ENCODE assay signal across 9 mouse cellular contexts in the genomic region with DNA sequence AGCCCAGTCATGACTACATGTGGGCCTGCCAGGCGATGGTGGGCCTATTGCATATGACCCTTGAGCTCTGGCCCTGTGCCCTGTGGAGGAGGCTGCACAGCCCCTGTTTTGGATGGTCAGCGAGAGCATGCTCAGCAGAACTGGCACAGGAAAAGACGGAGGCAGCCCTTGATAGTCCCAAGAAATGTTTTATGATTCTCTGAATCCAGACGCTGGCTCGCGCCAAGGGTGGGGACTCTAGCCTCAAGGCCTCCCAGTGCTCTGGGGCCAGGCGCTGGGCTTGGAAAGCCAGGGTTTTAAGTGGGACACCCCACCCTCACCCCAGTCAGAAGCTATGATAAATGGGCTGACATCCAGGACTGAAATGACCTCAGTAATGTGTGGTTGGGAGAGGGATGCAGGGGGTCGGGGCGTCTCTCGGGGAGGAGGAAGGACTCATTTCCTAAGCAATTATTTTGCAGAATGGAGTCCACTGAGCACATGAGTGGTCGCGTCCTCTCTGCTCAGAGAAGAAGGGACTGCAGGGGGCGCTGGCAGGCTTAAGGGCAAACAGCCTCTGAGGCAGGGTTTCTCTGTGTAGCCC. TPM values are rescaled to one million over a fixed set of nuclear protein-coding genes. Genes with fewer than 3 reads are reported as not detected.
DNase-seq lines count a peak whose midpoint lies in the region; ATAC-seq and TF ChIP-seq lines count a peak whose summit lies in the region.
"Had no signal": no experiment of that assay in that cellular context is flagged by ENCODE, and none has a peak within 500 bp of the region (broad histone marks: within the 10 kb centered on the region; RNA-seq: fewer than 3 reads in every experiment).

No protein-coding gene starts in this region.

- peaks cover 67% of the 10 kb centered on the region for H3K4me1 ChIP-seq in neural tube, embryonic 13.5 days (replicated peaks)
- H3K4me1 ChIP-seq in heart, adult 2 months (ENCODE audit: control insufficient read depth, insufficient read depth, low read length): peaks cover 13% of the 10 kb centered on the region

- no peaks in the 10 kb centered on the region for H3K27me3 ChIP-seq in neural tube, embryonic 13.5 days
- no peaks in the 10 kb centered on the region for H3K27me3 ChIP-seq in heart, adult 2 months (ENCODE audit: control insufficient read depth, insufficient read depth, low read length)
- H3K27me3 ChIP-seq: neural tube, embryonic 12.5 days had no signal

- no peak for TF ChIP-seq EP300 in heart, adult 2 months (IDR thresholded peaks at IDR 0.05; ENCODE audit: insufficient read depth, low read depth, low read length)

- H3K36me3 ChIP-seq in neural tube, embryonic 13.5 days: no peaks in the 10 kb centered on the region
- H3K36me3 ChIP-seq in heart, adult 2 months (ENCODE audit: control insufficient read depth, insufficient read depth, low read length): no peaks in the 10 kb centered on the region
- H3K36me3 ChIP-seq: neural tube, embryonic 12.5 days had no signal

- WGBS in neural tube, embryonic 13.5 days: 72% methylated on average over 13 of the region's 13 CpGs
- 53% methylated on average over 13 of the region's 13 CpGs for WGBS in heart, adult 2 months

- no peak for DNase-seq in neural tube, embryonic 10.5 days (ENCODE audit: extremely low spot score, low spot score)
- DNase-seq in heart, adult 2 months: peak; percentile 56 to 74
- DNase-seq in kidney, postnatal 14 days: peak; percentile 87
- DNase-seq in lung, postnatal 4 days: peak; percentile 73 to 86

- no peaks in the 10 kb centered on the region for H3K9me3 ChIP-seq in neural tube, embryonic 13.5 days
- H3K9me3 ChIP-seq: neural tube, embryonic 12.5 days had no signal

- no peak for ATAC-seq in neural tube, embryonic 13.5 days (ENCODE audit: low read depth)
- ATAC-seq in erythroid progenitor cell, adult 5-6 weeks (replicated peaks; ENCODE audit: low FRiP score, poor library complexity, severe bottlenecking): no peak
- no peak for ATAC-seq in erythroblast, adult 5-6 weeks (replicated peaks; ENCODE audit: low FRiP score, poor library complexity, severe bottlenecking)
- ATAC-seq in granulocyte monocyte progenitor cell, adult 5-6 weeks (replicated peaks; ENCODE audit: poor library complexity, severe bottlenecking): no peak

- H3K4me3 ChIP-seq in neural tube, embryonic 13.5 days: no peak overlapping the region
- H3K4me3 ChIP-seq in heart, adult 2 months: no peak overlapping the region
- H3K4me3 ChIP-seq: neural tube, embryonic 12.5 days had no signal

- TF ChIP-seq CTCF in heart, adult 2 months (IDR thresholded peaks at IDR 0.05): peak; percentile 53

- no peaks in the 10 kb centered on the region for H3K79me2 ChIP-seq in heart, adult 2 months (replicated peaks; ENCODE audit: control insufficient read depth, insufficient read depth, low read length)

- no peak for TF ChIP-seq POLR2A in heart, adult 2 months (IDR thresholded peaks at IDR 0.05; ENCODE audit: insufficient read depth, low read depth, low read length)

- intact Hi-C loops in heart, adult 2 months (cut with DNase I): no loop called here

- H3K27ac ChIP-seq in neural tube, embryonic 13.5 days (replicated peaks): 0 out of 2 replicates have a peak overlapping the region, but pooled peaks have one; percentile 13
- H3K27ac ChIP-seq in heart, adult 2 months: peak overlapping the region; percentile 26; the same call in 1 of the 2 replicates
- H3K27ac ChIP-seq: neural tube, embryonic 12.5 days had no signal

- no peak overlapping the region for H3K9ac ChIP-seq in neural tube, embryonic 13.5 days
- H3K9ac ChIP-seq in heart, adult 2 months (ENCODE audit: low read depth, low read length): no peak overlapping the region
- H3K9ac ChIP-seq: neural tube, embryonic 12.5 days had no signal

- no peak overlapping the region for H3K4me2 ChIP-seq in neural tube, embryonic 13.5 days
- H3K4me2 ChIP-seq: neural tube, embryonic 12.5 days had no signal

RNA-seq across cellular contexts. Expression of a gene that starts 5.7 kb away (rescaled TPM):
- 27.5 and 32.6 TPM in 2 replicates for polyA plus RNA-seq in neural tube, embryonic 13.5 days (2015; fragmentation: Nextera tagmentation; extraction: Ambion mirVana)
- total RNA-seq in heart, adult 2 months (2021): 100 to 1,000 TPM; 102 to 120 TPM
- 23.3 and 27.3 TPM in 2 replicates for polyA plus RNA-seq in heart, adult 2 months (2012; rRNA removed)
- 1.7 and 2.5 TPM in 2 replicates for total RNA-seq in erythroid progenitor cell, adult 5-6 weeks (2015; ENCODE audit: low replicate concordance)
- total RNA-seq in erythroid progenitor cell, adult 5-6 weeks (2017; ENCODE audit: low replicate concordance): 0.51 and 0.83 TPM in 2 replicates
- 2.3 and 3.1 TPM in 2 replicates for total RNA-seq in erythroblast, adult 5-6 weeks (2015; ENCODE audit: low replicate concordance)
- 0.68 and 2.1 TPM in 2 replicates for total RNA-seq in erythroblast, adult 5-6 weeks (2017; ENCODE audit: low replicate concordance)
- 8.4 and 12.3 TPM in 2 replicates for total RNA-seq in granulocyte monocyte progenitor cell, adult 5-6 weeks (2014; fragmentation: Nextera tagmentation)
- 3.7 and 4.8 TPM in 2 replicates for total RNA-seq in granulocyte monocyte progenitor cell, adult 5-6 weeks (2017)

Comparison
In these comparisons a context has a peak if more than half of its experiments do, and no peak if none do; other contexts are left out.
1. RNA of a gene that starts 5.7 kb away (total RNA-seq): 102 to 120 TPM in heart, adult 2 months; 3.7 to 12.3 TPM in granulocyte monocyte progenitor cell, adult 5-6 weeks, 0.68 to 3.1 TPM in erythroblast, adult 5-6 weeks and 0.51 to 2.5 TPM in erythroid progenitor cell, adult 5-6 weeks; every median in the first group is over 4 times any median in the second.